Mouse (Mus musculus): ENCODE data around the gene Prdm13.

Prdm13 gene

DNA sequence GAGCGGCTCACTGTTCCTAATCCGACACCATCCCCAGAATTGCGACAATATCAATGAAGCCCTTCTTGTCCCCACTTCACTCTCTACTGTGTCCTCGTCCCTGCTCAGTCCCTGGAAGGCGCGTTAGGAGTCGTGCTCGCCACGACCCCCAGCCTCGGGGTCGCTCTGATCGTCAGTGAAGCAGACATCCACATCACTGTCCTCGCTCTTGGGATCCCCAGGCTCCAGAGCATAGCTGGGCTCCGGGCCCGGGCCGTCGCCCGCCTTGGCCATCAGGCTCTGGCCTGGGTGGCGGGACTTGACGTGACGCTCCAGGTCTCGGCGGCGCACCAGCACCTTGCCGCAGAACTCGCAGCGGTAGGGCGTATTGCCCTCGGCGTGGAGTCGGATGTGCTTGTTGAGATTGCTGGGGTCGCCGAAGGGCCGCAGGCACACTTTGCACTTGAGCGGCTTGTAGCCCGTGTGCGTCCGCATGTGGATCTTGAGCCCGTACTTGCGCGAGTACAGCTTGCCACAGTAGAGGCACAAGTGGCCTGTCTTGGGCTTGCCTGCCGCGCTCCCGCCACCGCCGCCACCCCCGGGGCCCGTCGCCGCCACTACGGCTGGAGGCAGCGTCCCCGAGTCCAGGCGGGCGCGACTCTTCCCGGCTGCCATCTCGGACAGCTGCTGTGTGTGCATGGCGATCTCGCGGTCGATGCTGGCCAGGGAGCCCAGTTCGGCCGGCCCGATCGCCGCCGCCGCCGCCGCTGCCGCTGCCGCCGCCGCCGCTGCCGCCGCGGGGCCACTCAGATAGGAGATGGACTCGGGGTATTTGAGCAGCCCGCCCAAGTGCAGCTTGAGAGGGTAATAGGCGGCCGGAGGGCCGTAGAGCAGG lies 7.4 kb downstream of the Prdm13 start:
- no peak for DNase-seq (ENCODE audit: low read depth, low spot score)

GRCm38 (mm10) chr4:21674691-21675090 lies 11.1 kb downstream of the Prdm13 start:
- DNase-seq (ENCODE audit: low read depth, low spot score) = no peak

GRCm38 (mm10) chr4:21674042-21674441 lies 11.7 kb downstream of the Prdm13 start:
- no peak for DNase-seq (ENCODE audit: low read depth, low spot score)

DNA sequence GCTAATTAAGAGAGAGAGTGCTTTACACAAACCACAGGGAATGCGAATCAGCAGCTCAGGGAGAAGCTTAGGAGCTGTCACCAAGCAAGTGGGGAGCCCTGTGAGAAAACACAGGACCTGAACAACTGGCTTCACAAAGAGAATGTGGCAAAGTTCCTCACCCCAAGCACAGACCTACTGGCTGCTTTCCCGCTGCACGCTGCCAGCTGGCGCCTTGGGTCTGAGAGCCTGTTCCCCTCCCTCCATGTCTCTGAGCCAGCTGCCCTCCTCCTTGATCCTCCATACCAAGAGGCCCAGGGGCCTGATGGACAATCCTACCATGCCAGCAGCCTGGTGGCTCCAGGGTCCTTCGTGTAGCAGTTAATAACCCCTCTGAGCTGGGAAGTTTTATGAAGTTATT lies 19.8 kb downstream of the Prdm13 start:
- DNase-seq (ENCODE audit: low read depth, low spot score) = no peak

GRCm38 (mm10) chr4:21658184-21658583 lies 27.6 kb downstream of the Prdm13 start:
- no peak for DNase-seq (ENCODE audit: low read depth, low spot score)

DNA sequence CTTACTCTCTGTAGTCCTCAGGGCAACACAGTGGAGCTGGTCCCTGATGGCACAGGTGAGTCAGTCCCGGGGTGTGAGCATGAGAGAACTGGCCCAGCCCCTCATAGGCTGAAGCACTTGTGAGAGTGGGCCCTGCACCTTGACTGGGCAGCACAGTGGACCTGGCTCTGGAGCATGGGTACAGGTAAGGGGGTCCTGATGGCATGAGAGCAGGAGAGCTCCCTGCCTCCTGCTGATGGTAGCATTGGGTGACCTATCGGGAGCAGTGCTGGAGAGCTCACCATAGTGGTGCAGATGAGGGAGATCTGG lies 56.5 kb downstream of the Prdm13 start:
- DNase-seq (ENCODE audit: low read depth, low spot score) = no peak

- DNase-seq (ENCODE audit: low read depth, low spot score) = no peak
Observed at GRCm38 (mm10) chr4:21628367-21629274, 57.1 kb downstream of the Prdm13 start.

Measured in c-Kit-negative CD71-positive TER-119-positive erythroid progenitor cells, embryonic 14.5 days (primary cell).